Mouse (Mus musculus): ENCODE measurements around the gene Coa4. TPM values are rescaled to one million over a fixed set of nuclear protein-coding genes. Genes with fewer than 3 reads are reported as not detected.

Gene Coa4
- 20.5 and 23.2 TPM in 2 replicates for polyA plus RNA-seq (2012; rRNA removed)

DNA sequence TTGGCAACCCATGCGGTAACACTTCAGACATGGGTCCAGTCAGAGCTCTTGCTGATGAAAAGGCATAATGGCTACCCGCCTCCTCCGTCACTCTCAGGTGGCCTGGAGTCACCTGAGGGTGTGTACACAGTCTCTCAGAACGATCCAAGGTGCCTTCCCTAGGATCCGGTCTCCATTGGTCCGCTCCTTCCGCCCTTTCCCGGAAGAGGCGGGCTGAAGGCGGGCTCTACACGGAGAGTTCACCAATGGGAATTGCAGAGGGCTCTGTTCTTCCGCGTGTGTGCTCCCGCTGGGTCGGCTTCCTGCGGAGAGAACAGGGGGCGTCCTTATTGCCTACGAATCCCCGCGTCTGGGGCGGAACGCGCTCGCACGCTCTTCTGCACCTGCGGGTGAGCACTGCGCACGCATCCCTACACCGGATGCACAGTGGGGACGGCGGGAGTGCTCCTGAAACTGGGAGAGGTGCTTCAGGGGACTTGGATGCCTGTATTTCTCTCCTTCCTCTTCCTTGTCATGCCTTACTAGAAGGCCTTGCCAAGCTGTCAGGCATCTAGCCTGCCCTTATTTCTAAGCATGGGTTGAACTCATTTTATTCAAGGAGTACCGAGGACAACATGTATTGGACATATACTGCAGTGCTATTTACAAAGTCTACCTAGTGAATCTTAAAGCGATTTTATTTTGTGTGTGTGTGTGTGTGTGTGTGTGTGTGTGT is at the start of gene Coa4:
TSS of gene Coa4 (plus strand) at position 268 of the 715 bp plus-strand sequence.
- DNase-seq (ENCODE audit: low read depth, low spot score) = peak; percentile 98
- WGBS = under 1% methylated on average over 33 of the region's 33 CpGs

DNA sequence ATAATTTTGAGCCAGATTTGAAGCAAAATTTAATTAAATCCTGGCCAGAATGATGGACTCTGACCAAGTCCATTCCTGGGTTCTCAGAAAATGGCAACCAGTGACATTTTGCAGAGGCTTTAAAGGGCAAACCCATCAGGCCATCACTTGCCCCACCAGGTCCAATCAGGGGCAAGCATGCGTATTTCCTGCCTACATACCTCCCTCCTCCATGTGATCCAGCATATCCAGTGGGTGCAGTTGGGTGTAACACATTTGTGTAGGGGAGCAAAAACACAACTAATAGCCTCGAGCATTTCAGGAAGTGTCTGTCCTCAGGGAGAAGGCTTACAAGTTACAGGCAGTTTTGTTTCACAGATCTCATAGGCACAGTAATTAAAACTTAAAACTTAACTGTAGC is 49.6 kb upstream of the Coa4 start:
- WGBS = 60% methylated on average over 2 of the region's 2 CpGs
- no peak for DNase-seq (ENCODE audit: low read depth, low spot score)

DNA sequence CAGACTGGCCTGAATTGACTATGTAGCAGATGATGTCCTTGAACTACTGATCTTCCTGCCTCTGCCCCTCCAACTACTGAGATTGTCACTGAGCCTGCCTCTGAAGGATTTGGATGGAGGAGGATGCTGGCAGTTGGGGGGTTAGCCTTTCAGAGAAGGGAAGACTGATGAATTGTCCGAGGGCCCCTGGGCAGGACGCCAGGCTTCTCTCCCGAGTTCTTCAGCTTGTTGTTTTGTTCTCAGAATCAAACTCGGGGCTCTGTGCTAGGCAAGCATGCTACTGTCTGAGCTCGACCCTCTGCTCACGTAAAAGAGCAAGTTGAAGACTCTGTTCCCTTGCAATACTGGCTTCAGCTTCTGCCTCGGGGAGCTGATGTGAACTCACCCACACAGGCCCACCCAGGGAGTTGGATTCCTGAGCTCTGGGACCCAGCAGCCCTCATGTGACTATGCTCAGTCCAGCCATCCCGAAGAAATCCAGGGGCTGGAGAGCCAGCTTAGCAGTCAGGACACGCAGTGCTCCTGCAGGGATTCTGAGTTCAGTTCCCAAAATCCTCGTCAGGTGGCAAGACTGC is 48.3 kb upstream of the Coa4 start:
- DNase-seq (ENCODE audit: low read depth, low spot score) = no peak
- WGBS = 54% methylated on average over 10 of the region's 10 CpGs

DNA sequence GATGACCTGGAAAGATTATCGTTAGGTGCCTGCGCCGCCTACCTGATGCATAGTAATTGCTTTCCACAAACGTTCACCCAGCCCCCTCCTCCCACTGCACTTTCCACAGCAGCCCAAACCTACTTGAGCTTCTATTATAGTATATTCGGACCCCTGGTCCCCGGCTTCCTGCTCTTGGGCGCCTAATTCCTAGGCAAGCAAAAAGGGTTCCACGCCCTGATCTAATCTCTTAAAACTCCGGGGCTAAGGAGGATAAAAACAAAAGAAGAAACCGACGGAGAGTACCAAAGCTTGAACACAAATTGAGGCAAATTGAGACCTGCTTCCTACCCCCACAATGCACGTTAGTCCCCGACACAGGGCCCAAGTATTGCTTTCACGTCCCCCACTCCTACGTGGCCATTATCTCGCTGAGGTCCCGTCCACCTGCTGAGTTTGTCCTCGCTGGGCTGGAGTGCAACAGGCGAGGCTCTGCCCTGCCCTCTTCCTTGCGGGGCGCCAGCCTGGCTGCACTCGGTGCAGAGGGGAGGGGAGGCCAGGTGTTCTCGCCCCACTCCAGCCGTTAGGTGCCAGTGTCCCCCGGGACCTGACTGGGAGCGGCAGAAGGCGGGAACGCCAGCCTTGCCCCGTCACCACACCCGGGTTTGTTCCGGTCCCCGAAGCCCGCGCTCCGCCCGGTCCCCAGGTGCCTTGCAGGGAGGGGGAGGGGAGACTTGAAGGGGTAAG is 44.3 kb upstream of the Coa4 start:
- WGBS = 5% methylated on average over 36 of the region's 36 CpGs
- DNase-seq (ENCODE audit: low read depth, low spot score) = no peak

DNA sequence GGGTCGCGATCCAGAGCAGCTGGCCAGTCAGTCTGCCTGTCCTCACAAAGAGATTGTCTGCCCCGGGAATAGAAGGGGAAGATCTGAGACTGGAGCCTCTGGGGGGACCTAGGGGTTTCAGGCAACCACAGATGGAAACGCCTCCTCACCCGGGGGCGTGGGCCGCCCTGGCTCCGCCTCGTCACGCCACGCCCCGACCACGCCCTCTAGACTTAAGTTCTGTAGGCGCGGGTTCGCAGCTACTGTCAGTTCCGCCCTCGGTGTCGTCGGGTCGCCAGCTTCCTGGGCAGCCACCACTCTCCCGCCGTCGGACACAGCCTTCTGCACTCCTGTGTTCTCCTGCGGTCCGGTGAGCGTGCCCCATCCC is 43.8 kb upstream of the Coa4 start, which contains the start of gene Ucp2:
TSS of gene Ucp2 (plus strand) at position 221 of the 367 bp plus-strand sequence.
- peak; percentile 76 for DNase-seq (ENCODE audit: low read depth, low spot score)
- under 1% methylated on average over 27 of the region's 27 CpGs for WGBS

DNA sequence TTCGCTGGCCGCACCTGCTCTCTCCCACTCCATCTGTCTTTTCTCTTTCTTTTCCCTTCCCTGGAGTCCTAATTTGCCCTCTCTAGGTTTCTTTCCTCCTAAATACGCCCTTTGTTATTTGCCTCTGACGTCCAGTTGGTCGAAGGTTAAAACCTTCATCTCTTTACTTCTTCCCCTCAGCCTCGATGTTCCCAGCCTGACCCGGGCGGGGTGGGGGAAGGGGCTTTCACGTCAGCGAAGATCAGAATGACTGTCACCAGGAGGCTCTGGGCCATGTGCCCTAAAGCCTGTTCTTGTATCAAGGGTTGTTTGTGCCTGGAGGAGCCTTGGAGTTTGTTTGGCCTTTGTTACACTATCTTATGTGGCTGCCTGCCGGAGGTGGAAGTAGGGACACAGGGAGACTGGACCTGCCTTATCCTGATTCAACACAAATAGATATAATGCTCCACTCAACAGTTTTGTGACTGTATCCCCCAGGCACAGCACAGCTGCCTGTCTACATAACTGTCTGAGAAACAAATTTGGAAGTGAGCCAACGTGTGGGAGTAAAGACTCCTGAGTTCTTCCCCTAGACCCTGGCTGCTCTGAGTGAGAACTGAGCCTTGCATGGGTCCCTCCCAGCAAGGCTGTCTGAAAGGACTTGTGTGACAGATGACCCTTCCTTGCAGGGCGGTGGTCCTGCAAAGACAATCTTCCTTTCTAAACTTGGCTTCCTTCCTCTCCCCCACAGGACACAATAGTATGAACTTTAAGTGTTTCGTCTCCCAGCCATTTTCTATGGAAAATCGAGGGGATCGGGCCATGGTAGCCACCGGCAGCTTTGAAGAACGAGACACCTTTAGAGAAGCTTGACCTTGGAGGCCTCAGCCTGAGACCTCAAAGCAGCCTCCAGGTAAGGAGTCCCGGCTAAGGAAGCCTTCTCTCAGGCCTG is 43.1 kb upstream of the Coa4 start:
- WGBS = 10% methylated on average over 19 of the region's 19 CpGs
- no peak for DNase-seq (ENCODE audit: low read depth, low spot score)

DNA sequence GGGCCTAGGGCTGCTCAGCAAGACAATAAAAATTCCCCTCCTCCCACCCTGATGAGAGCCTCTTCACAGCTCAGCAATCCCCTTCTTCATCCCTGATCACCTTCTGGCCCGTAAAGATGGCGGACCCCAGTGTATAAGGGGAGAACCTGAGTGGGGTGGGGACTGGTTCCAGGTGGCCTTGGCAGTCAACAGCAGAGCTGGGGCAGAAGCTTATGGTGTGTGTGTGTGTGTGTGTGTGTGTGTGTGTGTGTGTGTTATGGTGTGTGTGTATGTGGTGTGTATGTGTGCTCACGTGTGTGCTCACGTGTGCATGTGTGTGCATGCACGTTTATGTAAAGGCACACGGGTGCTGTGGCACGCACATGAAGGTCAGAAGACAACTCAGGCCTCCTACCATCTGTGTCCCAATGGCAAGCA is 42.4 kb upstream of the Coa4 start:
- WGBS = 25% methylated on average over 7 of the region's 7 CpGs

DNA sequence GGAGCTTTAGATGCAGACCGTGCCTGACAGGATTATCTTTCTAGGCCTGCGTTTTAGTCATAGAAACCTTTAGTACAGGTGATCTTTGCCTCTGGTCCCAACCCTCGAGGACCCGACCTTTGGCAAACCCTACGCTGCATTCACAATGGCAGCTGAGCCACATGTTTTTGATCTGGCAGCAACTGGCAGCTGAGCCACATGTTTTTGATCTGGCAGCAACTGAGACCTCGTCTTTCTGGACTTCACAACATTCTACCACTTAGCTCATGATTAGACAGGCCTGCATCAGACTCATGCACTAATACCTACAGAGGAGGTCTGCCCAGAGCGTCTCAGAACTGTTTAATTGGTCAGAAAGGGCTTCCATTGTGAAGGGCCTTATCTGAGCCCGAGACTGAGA is 41.8 kb upstream of the Coa4 start:
- DNase-seq (ENCODE audit: low read depth, low spot score) = no peak
- 11% methylated on average over 8 of the region's 8 CpGs for WGBS

More for the DNA sequence above, 42.4 kb upstream of the Coa4 start:
- DNase-seq (ENCODE audit: low read depth, low spot score) = no peak

DNA sequence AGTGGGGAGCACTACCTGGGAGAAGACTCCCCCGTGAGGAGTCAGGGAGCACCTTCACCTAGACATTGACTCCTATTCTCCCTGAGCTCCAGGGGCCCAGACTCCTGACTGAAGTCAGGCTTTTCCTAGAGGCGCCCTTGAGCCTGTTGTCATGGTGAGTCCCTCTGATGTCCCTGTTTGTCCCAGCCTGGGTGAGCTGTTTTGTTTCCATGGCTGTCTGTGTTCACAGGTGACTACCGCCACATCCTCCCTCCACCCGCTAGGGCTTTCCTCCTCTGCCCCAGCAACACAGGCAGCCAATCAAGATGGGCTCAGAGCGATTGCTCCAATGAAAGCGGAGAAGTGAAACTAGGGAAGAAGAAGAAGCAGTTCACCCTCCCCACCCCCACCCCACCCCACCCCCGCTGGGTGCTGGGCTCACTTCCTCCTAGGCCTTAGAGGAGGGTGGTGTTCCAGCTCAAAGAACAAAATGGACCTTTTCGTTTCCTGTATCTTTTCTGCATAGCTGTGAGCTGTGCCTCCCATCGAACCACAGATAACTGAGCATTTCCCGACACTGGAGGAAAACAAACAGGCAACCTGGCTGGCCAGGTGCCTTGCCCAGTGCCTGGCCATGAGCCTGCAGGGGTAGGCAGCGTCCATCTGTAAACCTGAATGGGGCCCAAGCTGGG is 41.2 kb upstream of the Coa4 start:
- WGBS = 12% methylated on average over 11 of the region's 11 CpGs

DNA sequence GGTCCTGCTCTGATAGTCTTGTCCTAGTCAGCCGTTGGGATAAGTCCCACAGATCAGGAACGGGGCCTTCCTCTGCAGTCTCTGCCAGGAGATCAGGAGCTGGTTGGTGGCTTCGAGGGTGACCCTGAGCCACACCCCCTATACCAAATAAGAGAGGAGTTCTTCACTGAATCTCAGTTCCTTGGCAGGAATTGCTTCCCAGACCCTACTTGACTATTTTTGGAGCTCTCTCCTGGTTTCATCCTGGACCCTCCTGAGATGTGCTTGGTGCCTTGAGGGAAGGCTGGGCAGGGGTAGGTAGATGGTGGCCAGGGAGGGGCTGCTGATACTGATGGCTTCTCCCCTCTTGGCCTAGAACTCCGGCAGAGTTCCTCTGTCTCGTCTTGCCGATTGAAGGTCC is 40.5 kb upstream of the Coa4 start:
- whole genome bisulfite sequencing = 40% methylated on average over 6 of the region's 6 CpGs
- no peak for DNase-seq (ENCODE audit: low read depth, low spot score)

More for the DNA sequence above, 41.2 kb upstream of the Coa4 start:
- DNase-seq (ENCODE audit: low read depth, low spot score) = peak; percentile 96

DNA sequence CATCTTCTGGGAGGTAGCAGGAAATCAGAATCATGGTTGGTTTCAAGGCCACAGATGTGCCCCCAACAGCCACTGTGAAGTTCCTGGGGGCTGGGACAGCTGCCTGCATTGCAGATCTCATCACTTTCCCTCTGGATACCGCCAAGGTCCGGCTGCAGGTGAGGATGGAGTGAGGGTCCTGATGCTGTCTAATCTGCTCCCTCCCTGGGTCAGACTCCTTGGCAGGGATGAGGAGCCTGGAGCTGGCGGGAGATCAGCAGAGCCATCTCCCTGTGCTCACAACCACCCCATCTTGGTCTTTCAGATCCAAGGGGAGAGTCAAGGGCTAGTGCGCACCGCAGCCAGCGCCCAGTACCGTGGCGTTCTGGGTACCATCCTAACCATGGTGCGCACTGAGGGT is 40.1 kb upstream of the Coa4 start:
- WGBS = 95% methylated on average over 9 of the region's 9 CpGs
- DNase-seq (ENCODE audit: low read depth, low spot score) = no peak

DNA sequence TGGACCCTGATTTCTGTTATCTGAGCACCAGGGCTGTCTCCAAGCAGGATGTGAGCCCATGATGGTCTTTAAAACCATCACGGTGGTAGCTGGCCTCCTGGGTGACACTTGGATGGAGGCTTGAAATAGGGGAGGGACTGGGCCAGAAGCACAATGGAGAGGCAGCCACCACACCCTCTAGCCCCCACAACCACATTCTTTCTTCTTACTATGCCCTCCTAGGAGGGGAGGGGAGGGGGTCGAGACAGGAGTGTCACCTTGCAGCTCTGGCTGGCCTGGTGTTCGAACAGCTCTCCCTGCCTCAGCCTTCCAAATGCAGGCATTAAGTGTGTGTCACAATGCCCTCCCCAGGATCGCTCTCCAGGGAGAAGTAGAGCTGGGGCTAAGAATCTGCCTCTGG is 39.5 kb upstream of the Coa4 start:
- DNase-seq (ENCODE audit: low read depth, low spot score) = no peak
- WGBS = 77% methylated on average over 4 of the region's 4 CpGs

DNA sequence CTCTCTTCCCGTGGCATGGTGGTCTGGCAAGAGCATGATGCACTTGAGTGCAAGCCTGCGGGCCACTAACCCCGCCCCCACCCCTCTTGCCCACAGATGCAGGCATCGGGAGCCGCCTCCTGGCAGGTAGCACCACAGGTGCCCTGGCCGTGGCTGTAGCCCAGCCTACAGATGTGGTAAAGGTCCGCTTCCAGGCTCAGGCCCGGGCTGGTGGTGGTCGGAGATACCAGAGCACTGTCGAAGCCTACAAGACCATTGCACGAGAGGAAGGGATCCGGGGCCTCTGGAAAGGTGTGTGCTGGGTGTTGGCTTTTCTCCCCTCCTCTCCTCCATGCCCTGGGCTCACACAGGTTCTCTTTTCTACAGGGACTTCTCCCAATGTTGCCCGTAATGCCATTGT is 38.9 kb upstream of the Coa4 start:
- WGBS = 86% methylated on average over 13 of the region's 13 CpGs
- no peak for DNase-seq (ENCODE audit: low read depth, low spot score)

DNA sequence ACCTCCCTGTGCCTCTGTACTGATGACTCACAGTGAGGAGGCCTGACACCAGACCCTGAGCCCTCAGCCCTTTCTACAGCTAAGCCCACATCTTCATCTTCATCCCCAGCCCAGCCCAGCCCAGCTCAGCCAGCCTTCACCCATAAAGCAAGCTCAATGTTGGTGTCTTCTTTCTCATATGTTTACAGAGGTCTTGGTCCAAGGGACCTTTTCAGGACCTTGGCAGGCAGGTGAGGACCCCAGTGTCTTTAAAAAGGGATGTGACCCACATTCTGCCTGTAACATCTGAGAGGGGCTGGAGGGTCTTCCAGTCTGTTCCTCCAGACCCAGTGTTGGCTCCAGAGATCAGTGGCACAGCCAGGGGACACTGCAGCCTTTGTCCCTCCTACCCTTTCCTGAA is 37.4 kb upstream of the Coa4 start:
- no peak for DNase-seq (ENCODE audit: low read depth, low spot score)

DNA sequence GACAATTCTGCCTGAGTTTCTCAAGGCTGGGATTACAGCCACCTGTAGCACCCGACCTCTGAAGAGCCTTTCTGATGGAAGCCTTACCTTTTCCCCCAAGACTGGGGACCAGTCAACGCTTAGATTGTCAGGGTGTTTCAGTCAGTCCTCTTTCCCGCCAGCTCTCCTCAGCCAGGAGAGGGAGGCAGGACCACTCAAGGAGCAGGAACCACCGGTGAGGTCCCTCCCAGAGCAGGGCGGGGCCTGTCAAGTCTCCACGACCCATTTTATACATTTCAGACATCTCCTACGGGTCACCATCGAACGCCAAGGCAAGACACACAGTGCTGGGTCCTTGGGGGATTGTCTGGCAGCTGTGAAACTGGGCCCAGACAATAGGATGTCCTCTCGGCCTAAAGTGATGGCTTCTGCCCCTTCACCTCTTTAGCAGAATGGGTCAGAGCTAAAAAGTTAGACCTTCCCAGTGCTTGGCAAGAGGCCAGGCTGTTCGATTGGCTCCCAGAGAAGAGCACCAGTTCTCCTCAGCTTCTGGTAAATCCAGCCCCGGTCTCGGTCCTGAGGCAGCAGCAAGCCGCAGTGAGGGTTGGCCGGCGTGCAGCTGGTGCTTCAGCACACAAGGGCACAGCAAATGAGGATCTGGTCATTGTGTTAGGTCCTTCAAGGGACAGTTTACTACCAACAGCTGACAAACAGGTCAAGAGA is 36.4 kb upstream of the Coa4 start:
- WGBS = 44% methylated on average over 16 of the region's 16 CpGs
- no peak for DNase-seq (ENCODE audit: low read depth, low spot score)

DNA sequence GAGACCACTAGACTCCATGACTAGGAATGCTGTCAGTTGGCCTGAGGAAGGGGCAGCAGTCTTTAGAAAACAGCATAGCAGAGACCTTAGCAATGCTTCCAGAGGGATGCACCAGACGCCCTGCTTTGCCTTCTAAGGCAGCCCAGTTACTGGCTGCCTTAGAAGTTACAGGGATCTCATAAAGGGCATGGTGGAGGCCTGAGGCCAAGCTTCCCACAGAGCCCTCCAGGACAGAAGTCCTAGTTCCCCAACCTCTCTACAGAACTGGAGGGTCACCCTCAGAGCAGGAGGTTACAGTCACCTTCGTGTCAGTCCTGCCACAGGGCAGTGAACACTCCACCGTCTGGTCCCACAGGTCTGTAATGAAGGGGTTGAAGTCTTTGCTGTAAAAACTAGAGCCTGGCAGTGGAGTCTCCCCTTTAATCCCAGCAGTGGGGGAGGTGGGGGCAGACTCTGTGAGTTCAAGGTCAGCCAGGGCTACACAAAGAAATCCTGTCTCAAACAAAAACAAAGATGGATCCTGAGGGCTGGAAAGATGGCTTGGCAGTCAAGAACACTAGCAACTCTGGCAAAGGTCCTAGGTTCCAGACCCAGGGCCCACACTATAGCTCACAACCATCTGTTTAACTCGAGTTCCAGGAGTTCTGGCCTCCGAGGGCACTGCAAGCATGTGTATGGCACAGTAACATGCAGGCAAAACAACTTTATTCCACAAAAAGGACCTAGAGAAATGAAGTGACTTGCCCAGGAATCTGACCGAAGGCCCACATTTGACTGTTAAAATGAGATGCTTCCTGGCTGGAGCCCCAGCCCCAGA is 35.6 kb upstream of the Coa4 start:
- 44% methylated on average over 6 of the region's 6 CpGs for WGBS
- no peak for DNase-seq (ENCODE audit: low read depth, low spot score)

DNA sequence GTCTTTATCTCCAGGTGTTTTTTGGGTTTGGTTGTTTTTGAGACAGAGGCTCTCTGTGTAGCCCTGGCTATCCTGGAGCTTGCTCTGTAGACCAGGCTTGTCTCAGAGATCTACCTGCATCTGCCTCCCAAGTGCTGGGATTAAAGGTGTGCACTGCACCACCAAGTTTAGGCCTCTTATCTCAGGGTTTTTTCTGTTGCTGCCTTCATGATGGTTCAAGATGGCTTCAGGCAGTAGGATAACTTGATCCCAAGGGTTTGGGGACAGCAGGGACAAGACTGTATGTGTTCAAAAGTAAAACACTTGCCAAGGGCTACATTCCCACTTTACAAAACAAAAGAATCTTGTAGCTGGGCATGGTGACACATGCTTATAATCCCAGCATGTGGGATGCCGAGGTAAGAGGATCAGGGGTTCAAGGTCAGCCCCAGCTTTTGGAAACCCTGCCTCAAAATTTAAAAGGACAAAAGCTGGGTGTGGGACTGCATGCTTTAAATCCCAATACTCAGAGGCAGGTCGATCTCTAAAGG is 35.0 kb upstream of the Coa4 start:
- no peak for DNase-seq (ENCODE audit: low read depth, low spot score)
- 17% methylated on average over 2 of the region's 2 CpGs for WGBS

Measured in large intestine, adult 2 months (tissue).